Mouse (Mus musculus) E14TG2a.4 (cell line): ENCODE measurements around the gene Acoxl.

Source experiments
- H3K27me3 ChIP-seq: 2 replicates; pipeline ENCODE4 v1.6.1; 2014; ENCODE audit warnings: low read length, control low read depth; ENCODE audit not compliant: insufficient read depth
- H3K36me3 ChIP-seq: 2 replicates; pipeline ENCODE4 v1.6.1; 2014; ENCODE audit warnings: low read length, control low read depth; ENCODE audit not compliant: insufficient read depth
- H3K4me1 ChIP-seq: replicated peaks from 2 replicates; pipeline ENCODE4 v1.6.1; 2014; ENCODE audit warnings: low read depth, low read length, control low read depth
- H3K4me3 ChIP-seq: replicated peaks from 2 replicates; pipeline ENCODE4 v1.5.1; 2014; ENCODE audit warnings: mild to moderate bottlenecking, low read length
- H3K9me3 ChIP-seq: 2 replicates; pipeline ENCODE4 v1.6.1; 2014; ENCODE audit warnings: low read length, control low read depth
- CTCF ChIP-seq: conservative IDR thresholded peaks from 2 replicates; pipeline ENCODE4 v1.5.1; 2014; ENCODE audit warnings: low read length
- NANOG ChIP-seq: IDR thresholded peaks from 2 replicates; pipeline ENCODE4 v1.6.1; 2014; ENCODE audit warnings: borderline replicate concordance, low read length, mixed read lengths
- POU5F1 ChIP-seq: IDR thresholded peaks from 2 replicates; pipeline ENCODE4 v1.6.1; 2014; ENCODE audit warnings: low read length, borderline replicate concordance

Gene Acoxl

DNA sequence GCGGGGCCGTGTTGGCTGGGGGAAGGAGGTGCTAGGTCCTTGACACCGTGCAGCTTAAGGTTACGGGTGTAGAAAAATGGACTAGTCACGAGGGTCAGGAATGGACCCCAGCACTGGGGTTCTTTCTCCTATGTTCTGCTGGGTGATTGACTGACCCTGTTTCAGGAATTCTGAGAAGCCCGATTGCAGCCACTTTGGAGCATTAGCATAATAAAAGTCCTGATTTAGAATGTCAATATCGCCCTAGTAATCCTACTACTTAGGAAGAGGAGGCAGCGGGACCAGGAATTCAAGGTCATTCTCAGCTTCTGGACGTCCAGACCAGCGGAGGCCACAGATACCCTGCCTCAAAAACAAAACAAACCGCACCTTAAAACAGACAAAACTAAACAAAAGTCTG lies 749 bp downstream of the Acoxl start:
- no peaks in the 10 kb centered on the region; the same call in 1 of the 2 replicates for H3K27me3 ChIP-seq
- TF ChIP-seq POU5F1 (peak; percentile 87), NANOG (peak; percentile 84), CTCF (no peak)
- H3K9me3 ChIP-seq, result no peaks in the 10 kb centered on the region
- H3K4me1 ChIP-seq, result peaks cover 49% of the 10 kb centered on the region
- peak overlapping the region; percentile 74 for H3K4me3 ChIP-seq
- H3K36me3 ChIP-seq, result no peaks in the 10 kb centered on the region

DNA sequence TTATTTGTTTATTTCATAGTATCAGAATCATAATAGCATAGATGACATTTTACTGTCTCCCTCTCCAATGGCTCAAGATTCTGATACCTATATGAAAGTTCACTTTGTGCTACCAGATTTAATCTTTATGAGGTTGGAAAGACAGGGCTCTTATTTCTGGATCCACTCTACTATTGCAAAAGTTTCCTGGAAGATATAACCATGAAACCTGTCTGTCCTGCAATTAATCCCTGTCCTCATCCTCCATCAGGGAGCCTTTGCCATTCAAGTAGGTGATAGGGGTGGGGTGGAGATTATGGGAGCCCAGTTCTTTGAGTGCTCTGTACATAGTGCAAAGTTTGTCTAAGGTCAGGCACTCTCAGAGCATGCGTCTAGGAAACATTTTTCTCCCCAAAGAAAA lies 2.7 kb downstream of the Acoxl start:
- TF ChIP-seq POU5F1, result no peak
- H3K4me1 ChIP-seq, result peaks cover 52% of the 10 kb centered on the region
- H3K36me3 ChIP-seq, result no peaks in the 10 kb centered on the region
- no peaks in the 10 kb centered on the region for H3K27me3 ChIP-seq
- no peaks in the 10 kb centered on the region for H3K9me3 ChIP-seq
- no peak overlapping the region for H3K4me3 ChIP-seq

DNA sequence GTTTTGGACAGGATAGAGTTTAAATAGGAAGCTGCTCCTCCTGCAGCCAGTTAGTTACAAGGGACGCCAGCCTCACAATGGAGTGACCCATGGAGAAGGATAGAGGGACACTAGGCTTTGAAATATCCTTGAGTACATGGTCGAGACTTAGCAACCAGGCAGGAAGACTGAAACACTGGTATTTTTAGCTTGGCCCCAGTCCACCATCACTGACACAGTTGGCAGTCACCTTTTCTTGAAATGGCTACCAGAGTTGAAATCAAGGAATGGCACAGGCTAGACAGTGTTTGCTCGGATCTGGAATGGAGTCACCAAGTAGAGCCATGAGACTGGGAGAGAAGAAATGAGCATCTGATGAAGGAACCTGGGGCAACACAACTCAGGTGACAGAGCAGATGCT lies 3.7 kb downstream of the Acoxl start:
- Histone ChIP-seq H3K9me3 (no peaks in the 10 kb centered on the region), H3K27me3 (no peaks in the 10 kb centered on the region), H3K4me3 (no peak overlapping the region), H3K4me1 (peaks cover 56% of the 10 kb centered on the region), H3K36me3 (no peaks in the 10 kb centered on the region)
- TF ChIP-seq POU5F1 (no peak), CTCF (no peak), NANOG (no peak)

DNA sequence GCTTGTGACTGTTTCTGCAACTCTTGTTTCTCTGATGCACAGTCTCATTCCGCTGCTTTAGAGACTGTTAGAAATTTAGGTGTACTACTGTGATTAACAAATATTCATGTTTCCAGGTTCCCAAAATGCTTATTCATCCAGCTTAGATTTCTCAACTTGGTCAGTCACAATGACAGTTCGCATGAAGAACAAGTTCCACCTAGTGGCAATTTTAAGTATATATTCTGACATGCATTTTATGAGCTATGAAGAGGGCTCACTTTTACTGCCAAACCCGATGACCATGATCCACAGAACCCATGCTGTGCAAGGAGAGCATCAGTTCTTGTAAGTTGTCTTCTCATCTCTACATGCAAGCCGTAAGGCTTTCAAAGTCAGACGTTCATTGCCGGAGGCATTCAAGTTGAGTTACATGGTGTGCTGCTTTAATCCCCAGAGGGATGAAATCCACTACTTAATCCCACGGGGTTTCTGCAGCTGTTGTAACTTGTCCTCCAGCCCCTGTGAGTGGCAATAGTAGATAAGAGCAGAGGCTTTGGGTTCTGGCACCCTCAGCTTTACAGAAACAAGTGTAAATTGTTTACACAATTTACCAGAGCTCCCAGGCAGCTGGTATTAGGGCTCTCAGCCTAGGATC lies 6.8 kb downstream of the Acoxl start:
- Histone ChIP-seq H3K9me3 (no peaks in the 10 kb centered on the region), H3K27me3 (no peaks in the 10 kb centered on the region), H3K36me3 (no peaks in the 10 kb centered on the region), H3K4me1 (peaks cover 41% of the 10 kb centered on the region), H3K4me3 (no peak overlapping the region)
- TF ChIP-seq NANOG (no peak), CTCF (no peak), POU5F1 (no peak)

DNA sequence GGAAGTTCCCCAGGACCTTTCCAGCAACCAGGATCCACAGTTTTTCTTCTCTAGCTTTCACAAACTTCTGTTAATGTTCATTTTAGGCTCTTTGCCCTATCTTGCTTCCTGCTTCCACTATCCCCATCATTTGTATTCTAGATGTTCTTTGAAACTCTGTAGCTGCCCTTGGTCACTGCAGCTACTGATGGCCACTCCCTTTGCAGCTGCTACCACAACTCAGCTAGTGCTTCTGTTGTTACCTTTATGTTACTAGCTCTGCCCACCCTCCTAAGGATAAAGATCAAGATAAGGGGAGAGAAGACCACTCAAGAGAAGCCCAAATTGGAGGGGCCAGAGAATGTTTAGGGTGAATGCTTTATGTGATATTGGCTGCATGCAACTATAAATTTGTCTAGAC lies 7.3 kb downstream of the Acoxl start:
- Histone ChIP-seq H3K27me3 (no peaks in the 10 kb centered on the region), H3K36me3 (no peaks in the 10 kb centered on the region), H3K4me3 (no peak overlapping the region), H3K4me1 (peaks cover 36% of the 10 kb centered on the region), H3K9me3 (no peaks in the 10 kb centered on the region)
- TF ChIP-seq POU5F1 (no peak), NANOG (no peak), CTCF (no peak)

DNA sequence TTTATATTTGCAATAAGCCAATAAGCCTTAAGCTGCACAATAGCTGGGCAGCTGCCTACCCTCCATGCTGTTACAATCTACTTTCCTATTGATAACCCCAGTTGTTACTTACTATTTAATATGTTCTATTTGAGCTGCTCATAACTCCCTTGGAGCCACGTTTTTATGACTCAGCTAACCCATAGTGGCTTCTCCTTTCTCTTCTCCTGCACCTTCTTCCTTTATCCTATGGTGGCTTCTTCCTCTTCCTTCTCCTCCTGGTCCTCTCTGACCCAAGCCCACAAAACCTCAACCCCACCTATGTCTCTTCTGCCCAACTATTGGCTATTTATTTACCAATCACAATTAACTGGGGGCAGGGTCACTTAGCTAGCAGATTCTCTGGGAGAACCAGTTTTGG lies 7.9 kb downstream of the Acoxl start:
- Histone ChIP-seq H3K4me1 (peaks cover 30% of the 10 kb centered on the region), H3K4me3 (no peak overlapping the region), H3K9me3 (no peaks in the 10 kb centered on the region), H3K36me3 (no peaks in the 10 kb centered on the region), H3K27me3 (no peaks in the 10 kb centered on the region)
- TF ChIP-seq POU5F1, result no peak
- TF ChIP-seq CTCF, result no peak
- TF ChIP-seq NANOG, result no peak

DNA sequence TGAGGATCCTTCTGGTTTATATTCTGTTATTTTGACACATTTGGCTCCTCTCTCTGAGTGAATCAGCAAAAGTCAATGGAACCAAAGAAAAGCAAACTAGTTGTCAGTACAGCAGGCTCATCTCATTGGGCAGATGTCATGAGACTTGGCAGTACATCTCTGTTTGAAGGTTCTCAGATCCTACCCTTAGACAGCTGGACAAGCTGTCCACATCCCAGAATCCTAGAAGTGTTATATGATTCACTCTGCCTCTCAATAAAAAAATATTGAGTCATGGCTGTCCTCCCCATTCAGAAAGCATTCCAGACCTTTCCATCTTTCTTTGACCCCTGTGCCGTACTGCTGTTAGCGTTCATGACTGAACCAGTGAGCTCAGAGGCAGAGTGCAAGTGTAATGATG lies 11.7 kb downstream of the Acoxl start:
- TF ChIP-seq NANOG (no peak), POU5F1 (no peak), CTCF (no peak)
- Histone ChIP-seq H3K9me3 (no peaks in the 10 kb centered on the region), H3K36me3 (no peaks in the 10 kb centered on the region), H3K27me3 (no peaks in the 10 kb centered on the region), H3K4me1 (peaks cover 26% of the 10 kb centered on the region), H3K4me3 (no peak overlapping the region)

DNA sequence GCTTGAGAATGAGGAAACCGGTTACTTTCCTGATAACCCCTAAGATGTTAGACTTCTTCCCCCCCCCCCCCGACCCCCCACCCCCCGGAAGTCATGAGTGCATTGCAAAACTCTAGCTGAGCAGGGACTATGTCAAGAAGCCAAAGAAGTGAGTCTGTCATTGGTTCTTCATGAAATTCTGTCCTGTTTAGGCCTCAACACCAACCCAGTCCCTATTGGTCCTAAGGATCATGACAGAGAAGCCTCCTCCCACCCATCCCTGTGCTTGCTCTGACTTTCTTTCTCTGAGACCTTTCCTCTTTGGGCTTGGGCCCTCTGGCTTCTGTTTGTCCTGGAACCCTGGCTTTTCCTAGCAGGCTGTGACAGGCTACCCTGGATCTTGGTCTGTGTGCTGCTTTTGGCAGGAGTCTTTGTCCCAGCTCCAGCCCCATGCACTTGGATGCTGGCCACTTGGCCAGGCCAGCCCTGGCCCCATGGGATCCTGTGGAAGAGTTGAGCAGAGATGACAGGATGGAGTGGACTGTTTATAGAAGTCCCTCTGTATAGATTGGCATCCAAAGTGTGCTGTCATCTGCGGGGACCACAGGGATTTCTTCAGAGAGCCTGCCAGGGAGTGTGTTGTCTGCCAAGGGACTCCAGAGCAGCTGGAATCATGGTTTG lies 15.8 kb downstream of the Acoxl start:
- TF ChIP-seq NANOG, result no peak
- TF ChIP-seq CTCF, result no peak
- TF ChIP-seq POU5F1, result no peak
- Histone ChIP-seq H3K9me3 (no peaks in the 10 kb centered on the region), H3K36me3 (no peaks in the 10 kb centered on the region), H3K4me3 (no peak overlapping the region), H3K27me3 (no peaks in the 10 kb centered on the region), H3K4me1 (no peaks in the 10 kb centered on the region)

DNA sequence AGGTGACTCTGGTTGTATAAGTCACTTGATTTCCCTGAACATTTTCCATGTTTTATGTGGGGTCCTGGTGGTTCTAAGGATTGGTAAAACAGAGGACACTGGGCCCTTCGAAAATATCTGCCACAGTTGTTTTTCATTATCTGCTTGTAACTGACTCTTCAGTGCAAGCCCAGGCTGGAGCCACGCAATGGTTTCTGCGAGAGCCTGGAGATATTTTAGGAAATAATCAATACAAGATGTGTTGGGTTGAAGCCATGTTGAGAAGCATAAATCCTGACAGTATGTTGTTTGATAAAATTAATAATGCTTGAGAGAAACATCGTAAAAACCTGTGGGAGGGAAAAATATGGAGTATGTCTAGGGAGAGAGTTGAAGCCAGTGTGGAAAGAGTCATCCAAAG lies 25.7 kb downstream of the Acoxl start:
- no peak overlapping the region for H3K4me3 ChIP-seq
- no peak for TF ChIP-seq CTCF
- TF ChIP-seq POU5F1, result no peak
- no peak for TF ChIP-seq NANOG
- H3K9me3 ChIP-seq, result no peaks in the 10 kb centered on the region
- no peaks in the 10 kb centered on the region for H3K4me1 ChIP-seq
- no peaks in the 10 kb centered on the region for H3K27me3 ChIP-seq
- H3K36me3 ChIP-seq, result no peaks in the 10 kb centered on the region
